Mouse (Mus musculus): ENCODE results near the gene U2surp. TPM values are rescaled to one million over a fixed set of nuclear protein-coding genes. Genes with fewer than 3 reads are reported as not detected.

The U2surp gene
- 10 to 100 TPM; 59.3 to 70.8 TPM for total RNA-seq (2021)

DNA sequence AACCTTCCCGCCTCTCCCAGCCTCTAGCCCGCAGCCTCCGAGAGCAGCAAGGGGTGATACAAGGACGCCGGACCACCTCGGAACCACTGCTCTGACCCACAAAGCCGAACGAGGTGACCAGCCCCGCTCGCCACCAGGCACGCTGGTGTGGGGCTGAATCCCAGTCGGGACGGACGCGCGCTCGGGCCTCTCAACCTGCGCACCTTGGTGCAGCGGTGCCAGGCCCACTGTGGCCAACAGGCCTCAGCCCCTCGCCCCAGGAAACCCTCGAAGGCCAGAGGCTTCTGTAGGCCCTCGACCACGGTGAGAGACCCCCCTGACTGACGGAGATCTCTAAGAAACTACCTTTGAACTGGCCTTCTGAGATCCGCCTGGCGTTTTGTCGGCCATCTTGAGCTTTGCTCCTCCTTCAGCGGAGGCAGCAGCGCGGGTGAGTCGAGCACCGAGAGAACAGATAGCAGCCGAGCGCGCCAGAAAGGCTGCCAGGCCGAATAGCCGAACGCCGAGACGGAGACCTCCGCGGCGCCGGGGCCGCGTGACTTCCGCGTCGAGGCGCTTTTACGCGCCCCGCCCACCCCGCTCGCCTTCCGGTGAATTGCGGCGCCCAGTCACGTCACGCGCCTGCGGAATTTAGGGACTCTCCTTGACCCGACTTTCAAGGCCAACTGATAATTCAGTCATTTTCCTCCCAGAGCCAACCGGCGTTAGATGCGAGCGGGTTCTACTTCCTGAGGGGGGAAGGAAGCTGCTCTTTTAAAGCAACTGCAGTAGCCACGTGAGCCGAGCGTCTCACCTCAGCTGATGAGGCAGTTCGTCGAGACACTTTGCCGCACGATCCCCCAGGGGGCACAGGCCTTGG, at the start of gene U2surp:
TSS of gene U2surp (minus strand) at position 525 of the 859 bp plus-strand sequence.
- DNase-seq (ENCODE audit: extremely low spot score in 1 of 2, low spot score in 1 of 2): peak; percentile 89 to 90

DNA sequence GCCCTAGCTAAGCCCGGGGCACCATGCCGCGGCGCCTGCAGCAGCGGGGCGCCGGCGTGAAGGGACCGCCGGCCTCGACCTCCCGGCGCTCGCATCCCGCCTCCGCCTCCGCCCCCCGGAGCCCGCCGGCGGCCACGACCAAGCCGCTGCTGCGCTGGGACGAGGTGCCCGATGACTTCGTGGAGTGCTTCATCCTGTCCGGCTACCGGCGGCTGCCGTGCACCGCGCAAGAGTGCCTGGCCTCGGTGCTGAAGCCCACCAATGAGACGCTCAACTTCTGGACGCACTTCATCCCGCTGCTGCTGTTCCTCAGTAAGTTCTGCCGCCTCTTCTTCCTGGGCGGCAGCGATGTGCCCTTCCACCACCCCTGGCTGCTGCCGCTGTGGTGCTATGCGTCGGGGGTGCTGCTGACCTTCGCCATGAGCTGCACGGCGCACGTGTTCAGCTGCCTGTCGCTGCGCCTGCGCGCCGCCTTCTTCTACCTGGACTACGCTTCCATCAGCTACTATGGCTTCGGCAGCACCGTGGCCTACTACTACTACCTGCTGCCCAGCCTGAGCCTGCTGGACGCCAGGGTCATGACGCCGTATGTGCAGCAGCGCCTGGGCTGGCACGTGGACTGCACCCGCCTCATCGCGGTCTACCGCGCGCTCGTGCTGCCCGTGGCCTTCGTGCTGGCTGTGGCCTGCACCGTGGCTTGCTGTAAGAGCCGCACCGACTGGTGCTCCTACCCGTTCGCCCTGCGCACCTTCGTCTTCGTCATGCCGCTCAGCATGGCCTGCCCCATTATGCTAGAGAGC, 48.3 kb upstream of the U2surp start:
- DNase-seq (ENCODE audit: extremely low spot score in 1 of 2, low spot score in 1 of 2): peak; percentile 47 to 51

DNA sequence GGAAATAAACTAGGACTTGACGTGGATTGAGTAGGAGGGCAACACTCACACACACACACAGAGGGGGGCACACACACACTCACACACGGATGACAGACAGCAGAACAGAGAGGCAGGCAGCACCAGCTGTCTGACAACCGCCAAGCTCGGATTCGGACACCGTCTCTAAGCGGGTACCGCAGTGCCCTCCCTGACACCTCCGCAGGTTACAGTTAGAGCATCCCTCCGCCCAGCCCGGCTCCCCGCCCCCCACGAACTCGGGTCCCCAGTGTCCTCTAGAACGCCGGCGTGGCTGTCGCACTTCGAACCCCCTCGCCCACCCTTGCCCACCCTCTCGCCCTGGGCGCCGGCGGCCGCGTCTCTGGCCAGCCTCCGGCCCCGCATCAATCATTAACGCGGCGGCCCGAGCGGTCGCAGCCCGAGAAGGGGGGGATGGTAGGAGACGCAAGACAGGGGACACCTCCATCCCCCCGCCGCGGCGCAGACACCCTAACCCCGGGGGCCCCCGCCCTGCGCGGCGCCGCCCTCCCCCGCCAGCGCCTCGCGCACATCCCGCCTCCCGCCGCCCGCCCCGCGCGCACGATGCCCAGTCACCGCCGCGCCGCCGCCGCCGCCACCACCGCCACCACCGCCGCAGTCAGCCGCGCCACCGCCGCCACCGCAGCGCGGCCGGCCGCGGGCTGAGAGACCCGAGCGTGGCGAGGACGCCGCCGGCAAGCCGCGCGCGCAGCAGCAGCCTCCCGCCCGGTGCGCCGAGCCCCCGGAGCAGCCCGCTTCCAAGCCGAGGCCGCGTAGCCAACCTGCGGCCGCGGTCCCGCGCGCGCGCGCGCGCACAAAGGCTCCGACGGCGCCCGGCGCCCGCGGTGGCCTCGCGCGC, 47.5 kb upstream of the U2surp start, which contains the start of gene Paqr9:
TSS of gene Paqr9 (plus strand) at position 599 of the 877 bp plus-strand sequence.
- DNase-seq (ENCODE audit: extremely low spot score in 1 of 2, low spot score in 1 of 2): peak; percentile 44 to 54

DNA sequence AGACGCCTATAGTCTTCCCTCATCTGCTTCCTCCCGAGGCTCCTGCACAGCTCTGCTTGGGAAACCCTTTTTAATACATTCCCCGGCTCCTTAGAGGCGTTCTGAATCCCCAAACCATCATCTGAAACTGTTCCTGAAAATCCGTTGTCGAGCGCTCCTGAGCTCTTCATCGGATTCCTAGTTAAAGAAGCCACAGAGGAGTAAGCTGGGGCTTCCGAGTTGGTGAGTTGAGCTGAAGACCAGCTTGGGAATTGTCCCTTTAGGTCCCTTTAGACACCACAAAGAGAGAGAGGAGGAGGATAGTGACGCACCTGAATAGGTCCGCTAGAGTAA, 46.9 kb upstream of the U2surp start:
- no peak for DNase-seq (ENCODE audit: extremely low spot score in 1 of 2, low spot score in 1 of 2)

DNA sequence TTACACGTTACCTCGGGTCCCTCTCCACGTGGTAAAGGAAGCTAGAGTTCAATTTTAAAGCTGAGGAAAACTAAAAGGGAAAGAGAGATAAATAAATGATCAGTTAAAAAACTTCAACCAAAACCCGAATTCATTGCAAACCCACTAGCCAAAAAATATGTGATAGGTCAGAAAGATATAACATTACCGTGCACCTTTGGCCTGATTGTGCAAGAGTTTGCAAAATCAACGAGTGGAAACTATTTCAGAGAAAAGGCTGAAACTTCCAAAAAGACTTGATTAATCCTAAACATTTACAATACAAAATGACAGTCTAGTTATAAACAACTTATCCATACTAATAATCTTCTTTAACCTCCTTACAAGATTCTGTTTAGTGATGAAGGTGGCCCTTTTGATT, 45.9 kb upstream of the U2surp start:
- no peak for DNase-seq (ENCODE audit: extremely low spot score in 1 of 2, low spot score in 1 of 2)

DNA sequence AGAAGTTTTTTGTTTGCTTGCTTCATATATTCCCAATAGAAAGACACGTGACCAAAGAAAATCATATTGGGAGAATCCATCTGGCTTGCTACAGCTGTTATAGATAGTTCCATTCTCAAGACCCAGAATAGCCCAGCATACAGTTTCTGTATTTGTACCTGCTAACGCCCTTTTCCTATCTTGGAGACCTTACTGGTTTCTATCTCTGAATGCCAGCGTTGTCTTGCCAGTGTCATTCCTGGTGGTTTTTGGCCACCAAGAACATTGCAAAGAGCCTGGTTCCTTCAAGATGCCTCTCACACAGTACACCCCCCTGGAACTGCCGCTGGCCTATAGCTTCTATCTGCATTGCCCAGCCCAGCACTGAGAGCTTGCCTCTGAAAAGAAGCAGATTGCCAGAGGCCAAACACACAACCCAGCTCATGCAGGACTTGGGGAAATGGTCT, 44.3 kb upstream of the U2surp start:
- DNase-seq (ENCODE audit: extremely low spot score in 1 of 2, low spot score in 1 of 2): no peak

DNA sequence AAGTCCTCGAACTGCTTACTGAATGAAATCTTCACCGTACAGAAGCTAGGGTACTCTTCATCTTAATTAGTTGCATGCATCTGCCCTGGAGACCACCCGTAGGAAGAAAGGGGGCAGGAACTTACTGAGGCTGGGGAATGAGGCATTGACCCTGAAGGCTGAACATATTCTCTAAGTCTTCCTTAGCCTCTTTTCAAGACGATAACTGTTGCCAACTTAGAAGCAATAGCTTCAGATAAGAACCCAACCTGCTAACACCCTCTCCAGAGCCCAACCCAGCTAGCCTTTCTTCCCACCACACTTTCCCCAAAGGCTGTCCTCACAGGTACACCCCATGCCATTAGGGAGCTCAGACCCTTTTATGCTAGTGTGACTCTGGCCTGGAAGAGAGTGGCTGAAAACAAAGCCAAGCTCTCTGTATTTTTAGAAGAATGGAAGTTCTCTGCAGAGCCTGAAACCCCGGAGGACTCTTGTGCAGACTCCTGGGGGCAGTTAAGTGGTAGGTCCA, 43.5 kb upstream of the U2surp start:
- no peak for DNase-seq (ENCODE audit: extremely low spot score in 1 of 2, low spot score in 1 of 2)

DNA sequence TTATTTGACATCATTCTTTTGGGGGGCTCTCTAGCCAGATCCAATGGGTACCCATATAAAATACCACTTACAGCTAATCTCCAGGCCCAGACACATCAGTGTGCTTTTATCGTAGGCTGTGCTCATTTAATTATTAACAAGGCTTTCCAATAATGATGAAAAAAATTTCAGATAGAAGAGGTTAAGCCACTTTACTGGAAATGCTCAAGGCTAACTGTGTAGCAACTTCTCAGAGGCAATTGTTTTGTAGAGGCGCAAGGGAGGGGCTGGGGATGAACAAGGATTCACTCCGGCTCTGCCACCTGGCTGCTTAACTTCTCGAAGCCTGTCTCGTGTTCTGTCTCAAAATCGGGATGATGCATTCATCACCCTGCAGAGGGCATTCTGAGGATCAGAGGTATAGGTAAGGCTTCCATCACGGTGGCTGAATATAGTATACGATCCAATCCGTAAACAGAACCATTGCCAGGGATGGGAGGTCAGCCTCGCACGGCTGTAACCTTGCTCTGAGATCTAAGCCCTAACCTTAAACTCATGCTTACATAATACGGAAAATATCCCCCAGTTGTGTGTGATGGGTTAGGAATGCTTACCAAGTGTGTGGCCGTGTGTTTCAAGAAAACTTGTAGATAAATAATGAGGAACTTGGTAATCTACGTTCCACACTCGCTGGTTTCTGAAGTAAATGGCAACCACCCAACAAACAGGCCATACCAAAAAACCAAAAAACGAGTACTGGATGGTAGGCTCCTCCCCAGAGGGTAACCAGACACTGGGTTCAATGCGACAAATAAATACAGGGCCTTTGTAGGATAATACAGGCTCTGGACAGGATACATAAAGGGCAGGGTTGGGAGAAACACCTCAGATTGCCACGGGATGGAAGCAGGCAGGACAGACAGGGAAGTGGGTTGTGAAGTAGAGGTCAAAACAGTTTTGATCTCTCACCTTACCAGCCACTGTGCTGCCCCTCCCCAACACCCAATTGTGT, 42.7 kb upstream of the U2surp start:
- DNase-seq (ENCODE audit: extremely low spot score in 1 of 2, low spot score in 1 of 2): no peak

DNA sequence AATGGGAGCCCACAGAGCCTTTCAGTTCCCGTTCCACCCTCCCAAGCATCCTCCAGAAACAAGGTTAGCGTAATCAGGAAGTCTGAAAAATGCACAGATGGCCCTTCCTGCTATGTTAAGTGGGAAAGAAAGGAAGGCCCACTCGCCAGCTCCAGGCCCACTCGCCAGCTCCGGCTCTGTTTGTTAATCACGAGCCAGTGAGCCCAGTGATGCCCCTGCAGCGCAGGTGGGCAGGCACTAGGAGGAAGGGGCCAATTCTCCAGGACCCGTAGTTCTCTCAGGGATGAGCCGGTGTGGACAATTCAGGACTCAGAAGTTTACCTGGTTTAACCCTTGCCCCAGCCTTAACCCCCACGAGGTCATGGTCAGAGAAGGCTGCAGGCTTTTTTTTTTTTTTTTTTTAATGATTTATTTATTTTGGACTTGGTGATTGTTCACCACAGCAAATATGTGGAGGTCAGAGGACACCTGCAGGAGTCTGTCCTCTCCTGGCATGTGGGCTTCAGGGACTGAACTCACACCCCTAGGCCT, 40.4 kb upstream of the U2surp start:
- no peak for DNase-seq (ENCODE audit: extremely low spot score in 1 of 2, low spot score in 1 of 2)

DNA sequence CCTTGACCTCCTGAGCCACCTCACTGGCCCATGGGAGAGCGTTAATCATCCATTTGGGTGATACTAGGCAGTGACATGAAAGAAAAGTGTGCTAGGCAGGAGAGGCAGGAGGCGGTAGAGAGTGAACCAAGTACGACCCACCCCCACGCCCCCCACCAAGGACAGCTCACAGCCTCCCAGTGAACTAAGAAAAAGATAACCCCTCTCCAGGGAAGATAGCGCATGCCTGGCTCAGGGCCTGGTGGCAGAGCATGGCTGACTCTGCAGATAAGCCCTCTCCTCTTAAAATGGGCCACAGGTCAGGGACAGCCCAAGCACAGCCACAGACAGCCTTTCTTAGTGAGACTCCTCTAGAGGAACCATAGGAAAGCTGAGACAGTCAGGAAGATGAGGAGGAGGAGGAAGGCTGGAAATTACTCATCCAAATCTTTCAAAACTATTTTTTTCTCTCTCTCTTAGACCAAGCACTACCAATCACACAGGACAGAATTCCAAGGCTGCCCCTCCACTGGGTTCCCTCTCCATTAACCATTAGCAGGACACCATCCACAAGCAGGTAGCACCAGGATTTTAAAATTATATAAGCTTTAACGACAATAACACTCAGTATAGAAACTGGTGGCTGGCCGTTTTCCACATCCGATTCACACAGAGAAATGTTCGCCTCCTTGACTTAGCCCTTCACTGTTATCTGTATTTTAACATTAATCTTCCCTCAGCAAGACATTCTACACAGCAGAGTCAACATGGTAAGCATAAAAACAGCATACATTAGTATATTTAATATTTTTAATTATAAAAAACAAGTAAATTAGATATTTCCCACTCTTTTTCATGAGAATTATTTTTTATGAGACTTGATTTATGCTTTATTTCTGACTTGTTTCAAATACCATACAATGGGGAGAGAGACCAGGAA, 39.3 kb upstream of the U2surp start:
- DNase-seq (ENCODE audit: extremely low spot score in 1 of 2, low spot score in 1 of 2): no peak

DNA sequence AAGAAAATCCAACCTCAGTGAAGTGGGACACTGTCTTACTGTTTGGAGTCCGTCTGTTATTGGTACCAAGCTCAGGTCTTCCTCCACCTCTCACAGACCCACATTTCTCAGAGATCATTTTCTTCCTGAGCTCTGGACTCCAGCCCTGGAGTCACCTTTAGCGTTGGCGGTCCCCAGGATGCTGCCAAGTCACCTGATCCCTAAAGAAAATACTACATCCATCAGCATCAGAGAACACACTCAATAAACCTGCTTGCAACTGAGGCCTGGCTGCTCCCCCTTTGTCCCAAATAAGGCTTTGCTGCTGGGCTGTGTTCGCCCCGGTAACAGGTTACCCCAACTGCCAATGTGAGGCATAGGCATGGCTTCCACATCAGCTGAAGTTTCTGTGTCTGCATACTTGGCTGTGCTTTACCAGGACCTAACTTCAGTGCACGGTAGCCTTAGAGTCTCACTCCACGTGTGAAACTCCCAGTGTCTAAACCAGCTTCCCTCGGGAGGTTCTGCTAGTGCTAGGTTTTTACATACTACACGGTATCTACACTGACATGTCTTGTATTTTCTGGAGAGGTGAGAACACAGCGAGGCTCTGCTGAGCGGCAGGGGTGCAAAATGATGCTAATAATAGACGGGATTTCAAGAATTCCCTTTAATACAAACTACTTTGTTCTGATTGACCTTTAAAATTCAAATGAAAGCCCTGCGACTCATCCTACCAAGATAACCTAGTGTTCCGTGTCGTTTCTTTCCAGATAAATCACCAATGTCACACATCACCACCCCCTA, 38.0 kb upstream of the U2surp start:
- DNase-seq (ENCODE audit: extremely low spot score in 1 of 2, low spot score in 1 of 2): no peak

DNA sequence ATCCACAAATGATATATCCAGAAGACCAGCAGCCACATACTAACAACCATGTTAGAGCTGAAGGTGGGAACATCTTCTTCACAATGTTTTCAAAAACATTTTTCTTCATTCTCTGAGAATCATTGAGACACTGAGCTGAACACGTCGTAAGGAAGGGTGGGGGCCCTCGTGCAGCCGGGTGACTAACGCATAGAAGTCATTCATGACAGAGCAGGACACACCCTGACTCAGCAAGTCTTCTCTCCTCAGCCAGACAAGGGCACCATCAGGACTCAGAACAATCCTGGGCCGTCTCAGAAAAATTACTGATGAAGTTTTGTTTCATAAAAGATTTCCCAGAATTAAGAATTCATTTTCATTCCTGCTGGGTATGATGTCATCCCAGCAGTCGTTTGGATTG, 34.9 kb upstream of the U2surp start:
- no peak for DNase-seq (ENCODE audit: extremely low spot score in 1 of 2, low spot score in 1 of 2)

DNA sequence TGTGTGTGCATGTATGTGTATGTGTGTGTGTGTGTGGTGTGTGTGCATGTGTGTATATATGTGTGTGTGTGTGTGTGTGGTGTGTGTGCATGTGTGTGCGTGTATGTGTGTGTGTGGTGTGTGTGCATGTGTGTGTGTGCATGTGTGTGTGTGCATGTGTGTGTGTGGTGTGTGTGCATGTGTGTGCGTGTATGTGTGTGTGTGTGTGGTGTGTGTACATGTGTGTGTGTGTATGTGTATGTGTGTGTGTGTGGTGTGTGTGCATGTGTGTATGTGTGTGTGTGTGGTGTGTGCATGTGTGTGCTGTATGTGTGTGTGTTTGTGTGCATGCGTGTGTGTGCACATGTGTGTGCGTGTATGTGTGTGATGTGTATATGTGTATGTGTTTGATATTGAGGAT, 32.8 kb upstream of the U2surp start:
- DNase-seq (ENCODE audit: extremely low spot score in 1 of 2, low spot score in 1 of 2): no peak

DNA sequence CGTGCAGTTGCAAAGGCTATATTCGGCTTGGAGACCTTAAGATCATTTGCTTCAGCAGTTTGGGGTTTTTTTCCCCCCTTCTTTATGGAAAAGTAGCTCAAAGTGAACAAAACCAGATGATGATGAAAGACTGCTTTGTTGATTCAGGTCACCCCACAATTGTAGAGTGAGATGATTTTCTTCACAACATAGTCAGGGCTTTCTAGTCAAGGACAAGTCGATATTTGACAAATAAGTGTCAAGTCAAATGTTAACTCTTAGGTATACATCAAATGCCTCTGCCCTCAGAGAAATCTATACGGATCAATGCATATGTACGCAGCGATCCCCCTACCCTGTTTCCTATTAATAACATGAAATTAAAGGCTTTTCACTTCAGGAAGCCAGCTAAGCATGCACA, 30.7 kb upstream of the U2surp start:
- DNase-seq (ENCODE audit: extremely low spot score in 1 of 2, low spot score in 1 of 2): no peak

DNA sequence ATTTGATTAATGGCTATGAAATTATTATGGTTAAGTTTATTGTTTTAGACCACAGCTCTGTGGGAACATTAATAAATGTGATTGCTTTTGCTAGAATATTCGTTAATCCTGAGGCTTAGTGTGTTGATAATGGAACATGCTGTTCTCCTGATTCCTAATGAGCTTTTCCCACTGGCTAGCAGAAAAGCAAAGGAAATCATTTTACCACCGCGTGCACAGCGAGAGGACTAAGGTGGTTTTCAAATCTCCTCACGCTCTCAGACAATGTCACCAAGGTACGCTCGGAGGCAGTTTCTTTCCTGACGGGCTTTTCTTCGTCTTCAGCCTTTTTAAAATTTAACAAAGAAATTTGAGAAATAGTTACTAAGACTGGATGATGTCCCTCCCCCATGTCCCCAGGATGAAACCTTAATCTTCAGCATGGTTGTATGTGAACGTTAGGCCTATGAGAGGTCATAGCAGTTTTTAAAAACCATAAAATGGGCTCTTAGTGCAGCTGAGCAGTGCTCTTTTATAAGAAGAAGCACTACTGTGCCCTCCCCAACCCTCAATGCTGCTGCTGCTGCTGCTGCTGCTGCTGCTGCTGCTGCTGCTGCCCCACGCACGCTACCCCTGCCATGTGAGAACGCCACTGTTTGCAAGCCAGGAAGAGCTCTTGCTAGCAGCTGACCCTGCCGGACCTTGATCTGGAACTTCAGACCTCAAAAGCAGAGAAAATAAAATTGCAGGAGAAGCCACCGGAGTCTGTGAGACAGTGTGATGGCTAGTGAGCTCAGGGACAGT, 30.0 kb upstream of the U2surp start:
- DNase-seq (ENCODE audit: extremely low spot score in 1 of 2, low spot score in 1 of 2): no peak

DNA sequence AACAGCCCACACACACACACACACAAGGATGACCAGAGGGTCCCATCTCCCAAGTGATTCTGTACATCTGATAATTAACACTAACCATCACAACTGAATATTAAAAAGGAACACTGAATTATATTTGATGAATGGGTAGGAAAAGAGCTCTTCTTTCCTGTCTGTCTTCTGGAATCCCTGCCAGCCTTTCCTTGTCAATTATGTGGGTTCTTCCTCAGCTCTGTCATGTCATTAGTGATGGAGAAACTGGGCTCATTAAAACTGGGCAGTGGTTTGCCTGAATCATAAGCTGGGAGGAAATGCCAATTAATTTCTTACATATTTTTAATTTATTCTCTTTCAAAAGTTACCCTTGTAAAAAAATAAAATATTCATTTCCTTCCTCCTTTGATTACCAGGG, 29.4 kb upstream of the U2surp start:
- DNase-seq (ENCODE audit: extremely low spot score in 1 of 2, low spot score in 1 of 2): no peak
